Mouse (Mus musculus): Measurements from ENCODE around the gene Senp1. TPM values are rescaled to one million over a fixed set of nuclear protein-coding genes. Genes with fewer than 3 reads are reported as not detected.
A peak's percentile ranks its signal among the peaks of the same experiment; 100 is the strongest.

Senp1 gene
- total RNA-seq, 2 experiments from 2014 or later, result 11.7 to 11.8 TPM

DNA sequence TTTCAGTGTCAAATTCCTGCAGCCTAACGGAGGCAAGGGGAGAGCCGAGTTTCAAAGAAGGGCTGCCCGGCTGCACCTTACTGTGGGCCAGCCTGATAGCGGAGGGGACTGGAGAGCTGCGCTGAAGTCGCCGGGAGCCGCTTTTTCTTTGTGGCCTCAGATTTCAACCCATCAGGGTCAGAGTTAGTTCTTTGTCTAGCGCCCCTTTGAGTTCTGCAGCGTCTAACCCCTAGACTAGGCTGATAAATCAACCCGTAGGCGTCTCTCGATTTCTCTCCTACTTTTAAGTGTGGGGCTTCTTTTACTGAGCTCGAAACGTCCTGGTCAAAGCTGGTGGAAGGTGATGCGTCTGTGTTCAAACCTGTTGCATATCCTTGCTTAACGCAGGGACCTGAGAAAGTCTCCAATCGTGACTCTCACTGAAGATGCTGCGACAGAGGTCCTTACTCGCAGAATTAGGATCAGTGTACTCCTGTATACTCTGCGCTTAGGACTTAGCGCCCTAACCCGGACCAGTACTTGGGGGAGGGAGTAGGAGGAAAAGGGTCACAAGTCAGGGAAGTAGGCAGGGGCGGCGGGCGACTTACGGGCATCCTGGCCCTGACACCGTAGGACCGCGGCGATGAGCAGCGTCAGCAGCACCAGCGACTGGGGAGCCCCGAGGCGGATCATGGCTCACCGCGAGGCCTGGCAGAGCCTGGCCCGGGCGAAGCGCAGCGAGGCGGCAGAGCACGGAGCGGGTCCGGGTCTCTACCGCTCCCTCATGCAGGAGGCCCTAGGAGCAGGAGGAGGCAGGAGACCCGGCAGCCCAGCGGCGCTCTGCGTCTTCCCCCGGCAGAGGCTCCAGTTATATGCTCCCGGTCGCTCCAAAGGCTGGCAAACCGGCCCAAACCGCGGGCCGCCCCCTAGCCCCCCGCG lies 89.5 kb downstream of the Senp1 start, which contains the start of gene Col2a1:
Gene Col2a1, minus strand, starts transcription at position 874 of the 918 bp plus-strand sequence.
- no peak for DNase-seq (ENCODE audit: low spot score in 2 of 2)

- no peak for DNase-seq (ENCODE audit: low spot score in 2 of 2)
These were observed 90.3 kb downstream of the Senp1 start for GRCm38 (mm10) chr15:98002991-98003821.

DNA sequence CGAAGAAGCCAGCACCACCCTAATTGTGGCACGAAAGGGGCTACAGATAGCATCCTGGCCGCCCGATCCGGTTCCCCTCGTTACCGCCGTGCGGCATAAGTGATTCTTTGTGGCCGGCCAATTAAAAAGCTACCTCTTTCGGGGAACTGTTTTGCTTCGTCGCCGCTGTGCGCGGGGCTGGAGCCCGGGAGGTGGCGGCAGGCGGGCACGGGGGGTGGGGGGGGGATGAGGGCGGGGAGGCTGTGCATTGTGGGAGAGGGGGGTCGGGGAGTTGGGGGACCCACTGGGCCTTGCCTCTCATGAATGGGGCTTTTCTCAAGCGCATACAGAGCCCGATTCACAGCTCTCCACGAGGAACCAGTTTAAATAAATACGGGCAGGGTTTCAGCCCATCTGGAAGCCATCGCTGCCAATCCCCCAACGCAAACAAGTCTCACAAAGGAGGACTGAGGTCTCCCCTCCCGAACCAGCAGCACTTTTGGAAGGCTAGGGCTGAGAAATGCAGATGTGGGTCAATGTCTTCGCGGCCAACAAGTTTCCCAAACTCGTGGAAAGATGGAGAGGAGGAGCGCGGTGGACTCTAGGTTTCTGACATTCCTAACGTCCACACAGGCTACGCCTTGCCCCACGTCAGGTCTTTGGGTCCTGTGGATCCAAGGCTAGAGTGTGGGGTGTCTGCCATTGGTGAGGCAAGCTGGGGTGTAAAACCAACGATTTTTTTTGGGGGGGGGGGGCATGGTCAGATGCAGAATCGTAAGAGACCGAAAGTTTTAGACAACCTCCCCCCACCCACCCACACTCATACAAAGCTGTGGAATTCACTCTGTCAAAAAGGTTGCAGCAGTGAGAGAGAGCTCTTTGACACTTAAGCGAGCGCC lies 91.2 kb downstream of the Senp1 start:
- no peak for DNase-seq (ENCODE audit: low spot score in 2 of 2)

DNA sequence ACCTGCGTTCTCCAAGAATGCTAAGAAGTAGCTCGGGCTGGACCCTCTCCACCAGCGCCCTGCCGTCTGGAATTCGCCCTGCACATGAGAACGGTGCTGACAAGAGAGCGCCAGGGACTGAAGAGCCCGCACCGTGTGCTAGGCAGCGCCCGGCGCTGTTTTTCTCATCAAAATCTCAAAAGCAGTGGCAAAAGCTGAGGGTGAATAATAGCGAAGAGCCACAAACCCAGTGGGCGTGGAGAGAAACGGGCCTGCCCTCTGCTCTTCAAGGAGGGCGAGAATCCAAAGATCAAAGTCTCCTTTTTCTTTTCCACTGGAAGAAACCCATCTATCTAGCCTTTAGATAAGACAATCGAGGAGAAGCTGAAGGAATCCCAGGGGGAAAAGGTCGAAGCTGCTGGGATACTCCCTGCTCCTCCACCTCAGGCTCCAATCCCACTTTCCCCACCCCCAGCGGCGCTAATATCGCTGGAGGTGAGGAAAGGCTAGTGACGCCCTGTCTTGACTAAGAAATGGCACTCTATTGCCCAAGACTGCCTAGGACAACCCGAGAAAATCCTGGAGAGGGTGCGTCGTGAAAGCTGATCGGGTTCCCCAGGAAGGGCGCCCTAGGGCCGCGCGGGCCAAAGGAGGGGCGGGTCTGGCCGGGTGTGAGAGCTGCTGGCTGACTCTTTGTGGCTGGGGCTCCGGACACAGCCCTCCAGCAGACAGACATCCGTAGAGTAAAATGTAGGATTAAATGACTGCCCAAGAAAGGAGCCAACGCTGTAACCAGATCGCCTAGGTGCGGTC lies 92.0 kb downstream of the Senp1 start:
- DNase-seq (ENCODE audit: low spot score in 2 of 2), result no peak

- no peak for DNase-seq (ENCODE audit: low spot score in 2 of 2)
These were observed 93.6 kb downstream of the Senp1 start for GRCm38 (mm10) chr15:97999991-98000390.

GRCm38 (mm10) chr15:97999546-97999945 lies 94.0 kb downstream of the Senp1 start:
- DNase-seq (ENCODE audit: low spot score in 2 of 2), result no peak

DNA sequence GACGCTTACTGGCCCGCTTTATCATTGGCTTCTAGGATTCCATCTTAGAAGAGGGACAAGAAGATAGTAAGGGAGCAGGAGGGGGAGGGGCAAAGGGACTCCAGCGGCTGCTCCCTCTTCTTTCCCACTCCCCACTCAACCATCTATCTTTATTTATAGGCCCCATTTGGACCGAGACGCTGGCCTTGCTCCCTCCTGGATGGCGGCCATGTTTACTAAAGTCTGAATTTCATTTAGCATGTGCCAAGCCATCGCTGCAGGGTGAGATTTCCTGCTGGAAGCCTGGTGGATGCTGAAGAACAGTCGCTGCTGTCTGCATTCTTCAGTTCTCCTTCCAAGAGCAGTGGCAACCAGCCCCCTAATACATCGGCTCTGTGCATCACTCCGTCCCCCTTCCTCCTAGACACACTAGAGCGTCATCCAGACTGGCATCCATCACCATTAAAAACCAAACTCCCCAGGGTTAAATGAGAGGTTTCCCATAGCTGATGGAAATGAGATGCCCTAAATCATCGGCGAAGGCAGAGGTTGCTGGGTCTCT lies 96.8 kb downstream of the Senp1 start:
- peak in 1 of 2 experiments; percentile 20 for DNase-seq (ENCODE audit: low spot score in 2 of 2)

DNA sequence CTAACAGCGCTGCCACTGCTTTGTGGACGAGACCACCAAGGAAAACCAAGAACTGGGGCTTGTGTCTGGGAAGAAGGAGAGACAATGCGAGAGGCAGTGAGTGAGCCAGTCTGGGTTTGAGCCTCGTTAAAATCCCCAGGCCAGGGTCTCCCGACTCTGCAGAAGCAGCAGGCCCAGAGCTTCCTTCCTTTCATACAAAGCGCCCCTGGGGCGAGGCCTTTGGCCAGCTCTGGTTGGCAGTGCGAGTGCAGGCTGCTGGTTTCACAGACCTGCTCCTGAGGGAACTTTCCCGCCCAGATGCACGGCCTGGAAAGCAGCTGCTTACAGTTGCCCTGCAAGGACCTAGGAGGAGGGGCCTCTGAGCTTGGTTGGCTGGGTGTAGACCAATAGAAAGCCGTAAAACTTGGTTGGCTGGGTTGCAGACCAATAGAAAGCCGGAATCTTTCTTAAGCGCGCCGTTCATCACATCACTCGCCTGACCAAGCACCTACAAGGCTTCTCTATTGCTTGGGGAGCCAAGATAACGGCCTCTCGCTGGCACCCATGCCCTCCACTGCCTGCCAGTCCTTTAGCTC lies 100.7 kb downstream of the Senp1 start:
- DNase-seq (ENCODE audit: low spot score in 2 of 2), result peak; percentile 60 to 67

DNA sequence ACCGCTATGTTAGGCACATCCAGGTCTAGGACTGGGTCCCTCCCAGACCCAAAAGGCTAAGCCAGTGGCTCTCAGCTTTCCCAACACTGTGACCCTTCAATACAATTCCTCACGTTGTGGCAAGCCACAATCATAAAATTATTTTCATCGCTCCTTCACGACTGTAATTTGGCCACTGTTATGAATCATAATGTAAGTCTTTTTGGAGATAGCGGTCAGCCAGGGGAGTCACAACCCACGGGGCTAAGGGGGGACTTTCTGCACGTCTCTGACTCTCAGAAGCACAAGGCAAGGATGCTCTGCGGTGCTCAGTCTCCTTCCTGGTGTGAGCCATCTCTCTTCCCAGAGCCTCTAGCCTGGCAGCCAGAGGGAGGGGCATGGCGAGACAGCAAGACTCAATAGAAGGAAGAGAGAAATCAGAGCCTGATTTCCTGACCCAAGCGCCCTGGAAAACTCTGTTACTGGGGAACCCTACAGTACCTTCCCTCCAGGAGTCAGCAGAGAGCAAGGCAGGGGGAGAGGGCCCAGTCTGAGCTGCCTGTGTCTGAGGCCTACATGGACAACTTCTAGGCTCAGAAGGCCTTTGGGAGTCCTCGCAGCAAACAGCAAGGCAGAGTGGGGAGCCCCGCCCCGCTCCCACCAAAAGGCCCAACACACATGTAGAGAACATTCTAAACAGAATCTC lies 101.4 kb downstream of the Senp1 start:
- no peak for DNase-seq (ENCODE audit: low spot score in 2 of 2)

- no peak for DNase-seq (ENCODE audit: low spot score in 2 of 2)
These were observed 102.2 kb downstream of the Senp1 start for GRCm38 (mm10) chr15:97991285-97991895.

- no peak for DNase-seq (ENCODE audit: low spot score in 2 of 2)
These were observed 102.8 kb downstream of the Senp1 start for GRCm38 (mm10) chr15:97990721-97991120.

DNA sequence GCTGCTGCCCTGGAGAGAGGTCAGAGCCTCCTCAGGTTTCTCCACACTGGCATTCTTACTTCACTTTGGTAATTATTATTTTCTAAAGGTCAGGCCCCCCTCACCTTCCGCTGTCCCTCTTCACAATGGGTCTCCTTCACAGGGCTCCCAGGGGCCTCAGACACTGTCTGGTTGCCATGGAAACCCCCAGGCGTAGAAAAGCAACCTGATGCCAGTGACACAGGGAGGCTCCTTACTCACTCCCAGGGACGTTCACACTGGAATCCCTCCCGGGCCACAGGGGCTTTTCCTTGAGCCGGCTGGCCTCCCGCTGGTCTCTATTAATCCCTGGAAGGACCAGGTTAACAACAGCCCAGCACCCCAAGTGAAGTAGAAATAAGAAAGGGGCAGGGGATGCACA lies 103.4 kb downstream of the Senp1 start:
- DNase-seq (ENCODE audit: low spot score in 2 of 2), result no peak

- DNase-seq (ENCODE audit: low spot score in 2 of 2), result no peak
These were observed 104.0 kb downstream of the Senp1 start for GRCm38 (mm10) chr15:97989544-97989943.

Other genes with a start within 250 kb of the Senp1 start
- 10 to 100 TPM; 31.5 to 36.1 TPM for gene Hdac7, start 249.2 kb downstream of the Senp1 start, total RNA-seq (2021)
- 1 to 10 TPM in 1 of 2 experiments, under 1 TPM in 1; 0.75 to 2.3 TPM for gene Vdr, start 183.1 kb downstream of the Senp1 start, total RNA-seq (2021)
- gene Tmem106c, start 129.5 kb downstream of the Senp1 start, total RNA-seq (2021), result 10 to 100 TPM; 33.2 to 34.9 TPM
- under 1 TPM; 0.86 to 0.91 TPM for gene Col2a1, start 89.0 kb downstream of the Senp1 start, total RNA-seq (2021)
- gene Pfkm, start 1.2 kb downstream of the Senp1 start, total RNA-seq (2021), result 100 to 1,000 TPM; 399 to 431 TPM
- gene Asb8, start 71.9 kb upstream of the Senp1 start, total RNA-seq (2021), result 10 to 100 TPM; 49.5 to 53.6 TPM
- gene Ccdc184, start 73.4 kb upstream of the Senp1 start, total RNA-seq (2021), result 10 to 100 TPM; 22.5 to 23.2 TPM
- gene Olfr288, start 101.8 kb upstream of the Senp1 start, total RNA-seq (2021), result not detected
- under 1 TPM in 1 of 2 experiments, not detected in 1; 0.37 TPM for gene Gm44579, start 127.2 kb upstream of the Senp1 start, total RNA-seq (2021)
- gene Olfr287, start 127.3 kb upstream of the Senp1 start, total RNA-seq (2021), result 1 to 10 TPM; 3.9 to 4.9 TPM
- not detected for gene Olfr286, start 140.7 kb upstream of the Senp1 start, total RNA-seq (2021)
- gene H1fnt, start 163.5 kb upstream of the Senp1 start, total RNA-seq (2021), result not detected
- 1 to 10 TPM; 6.6 to 7.1 TPM for gene Zfp641, start 202.4 kb upstream of the Senp1 start, total RNA-seq (2021)
- gene Olfr285, start 223.6 kb upstream of the Senp1 start, total RNA-seq (2021), result not detected
- not detected for gene Olfr284, start 247.2 kb upstream of the Senp1 start, total RNA-seq (2021)